Mouse (Mus musculus): ENCODE data around the gene Plekhg2. TPM values are rescaled to one million over a fixed set of nuclear protein-coding genes. Genes with fewer than 3 reads are reported as not detected.

Plekhg2 gene
- 10 to 100 TPM; 22.3 to 30.8 TPM for total RNA-seq (2023)

DNA sequence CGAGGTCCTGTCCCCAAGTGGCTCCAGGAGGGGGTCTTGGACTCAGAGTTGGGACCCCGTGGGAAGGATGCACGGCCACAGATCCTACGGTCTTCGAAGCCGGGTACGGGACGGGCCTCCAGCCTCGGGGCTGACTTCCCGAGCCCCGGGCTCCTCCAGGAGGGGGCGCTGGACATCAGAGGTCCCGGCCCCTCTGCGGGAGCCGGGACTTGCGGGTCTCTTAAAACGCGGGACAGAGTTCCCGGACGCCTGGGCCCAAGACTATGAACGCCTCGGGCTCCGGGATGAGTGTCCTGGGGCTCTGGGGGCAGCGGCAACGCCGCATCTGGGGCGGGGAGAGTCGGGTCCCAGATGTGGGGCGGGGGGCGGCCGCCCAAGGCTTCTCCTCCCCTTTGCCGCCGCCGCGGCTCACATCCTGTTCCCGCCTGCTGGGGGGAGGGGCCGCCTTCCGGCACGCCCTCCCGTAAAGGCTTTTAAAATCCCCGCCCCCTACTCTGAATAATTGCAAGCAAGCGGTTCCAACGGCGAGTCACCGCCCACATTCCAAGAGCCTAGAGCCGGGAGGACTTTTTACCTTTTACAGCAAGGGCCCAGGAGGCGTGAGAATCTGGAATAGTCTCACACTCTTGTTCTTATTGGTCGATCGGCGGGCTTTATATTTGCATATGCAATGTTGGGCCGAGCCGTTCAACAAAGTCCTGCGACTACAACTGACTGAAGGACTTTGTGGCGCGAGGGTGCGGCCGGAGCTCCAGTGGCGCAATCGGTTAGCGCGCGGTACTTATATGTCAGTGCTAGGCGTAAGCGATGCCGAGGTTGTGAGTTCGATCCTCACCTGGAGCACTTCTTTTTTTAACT is at the start of gene Plekhg2:
Gene Plekhg2 (minus strand): TSS at position 349 of the 858 bp plus-strand sequence.

GRCm38 (mm10) chr7:28392429-28393271 is 20.3 kb upstream of the Plekhg2 start, which contains the start of the genes Med29 and Paf1:
Med29 (minus strand) TSS chr7:28392708.
Paf1 (plus strand) TSS chr7:28392951.

DNA sequence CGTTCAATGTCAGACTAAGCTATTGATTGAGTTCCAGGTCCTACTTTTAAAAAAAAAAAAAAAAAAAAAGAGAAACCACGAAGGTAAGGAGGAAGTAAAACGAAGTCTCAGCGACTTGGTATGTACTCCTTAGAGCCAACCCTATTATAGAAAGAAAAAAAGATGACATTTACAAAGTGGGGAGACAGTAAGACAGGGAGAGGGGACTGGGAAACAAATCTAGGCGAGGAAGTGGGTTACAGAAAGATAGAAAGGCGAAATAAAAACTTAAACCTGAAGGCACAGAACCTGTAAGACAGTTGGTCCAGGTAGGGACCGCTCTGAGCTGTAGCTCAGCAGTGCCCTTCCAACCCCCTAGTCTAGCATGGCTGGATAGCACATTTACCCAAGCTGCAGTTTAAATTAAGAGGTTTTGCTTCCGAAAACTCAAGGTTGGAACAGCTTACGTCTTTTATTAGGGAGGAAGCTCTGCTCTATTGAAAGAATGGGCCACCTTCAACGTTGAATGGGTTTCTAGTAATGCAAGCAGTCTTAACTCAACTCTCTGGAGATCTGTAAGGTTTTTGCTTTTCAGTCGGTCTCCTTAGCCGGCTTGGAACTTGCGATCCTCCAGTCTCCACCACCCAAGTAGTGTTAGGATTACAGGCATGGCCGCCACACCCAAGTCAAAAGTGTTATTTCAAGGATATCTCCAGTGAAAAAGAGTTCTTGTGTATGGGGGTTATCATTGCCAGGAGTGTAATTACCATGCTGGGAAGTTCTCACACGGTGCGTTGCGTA is 8.0 kb upstream of the Plekhg2 start, which contains the start of gene Zfp36:
Gene Zfp36 (minus strand): TSS at position 17 of the 780 bp plus-strand sequence.

DNA sequence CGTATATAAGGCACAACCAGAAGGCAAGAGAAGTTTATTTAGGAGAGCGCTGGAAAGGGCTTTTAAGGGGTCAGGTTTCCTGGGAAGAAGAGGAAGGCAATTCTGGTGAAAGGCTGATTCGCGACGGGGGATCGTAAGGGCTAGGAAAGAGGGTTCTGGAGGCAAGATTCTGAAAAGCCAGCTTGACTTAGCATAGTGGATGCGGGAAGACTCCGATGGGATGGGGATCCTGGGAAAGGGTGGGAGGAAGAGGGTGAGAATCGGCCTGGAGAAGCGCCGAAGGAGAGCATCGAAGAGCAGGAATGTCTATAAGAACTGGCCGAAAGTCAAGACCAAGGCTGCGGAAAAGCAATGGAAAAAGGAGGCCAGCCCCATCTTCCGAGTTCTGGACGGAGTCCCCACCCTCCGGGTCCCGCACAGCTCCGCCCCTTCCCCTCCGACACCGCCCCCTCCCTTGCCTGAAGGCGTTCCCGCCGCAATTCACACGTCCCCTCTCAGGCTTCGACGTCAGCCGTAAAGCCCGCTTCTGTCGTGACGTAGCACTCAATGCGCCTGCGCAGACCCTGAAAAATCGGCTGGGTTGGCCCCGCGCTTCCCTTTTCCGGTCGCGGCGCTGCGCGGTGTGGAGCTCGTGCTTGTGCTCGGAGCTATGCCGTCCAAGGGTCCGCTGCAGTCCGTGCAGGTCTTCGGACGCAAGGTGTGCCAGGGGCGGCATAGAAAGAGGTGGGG is 22.1 kb downstream of the Plekhg2 start, which contains the start of gene Rps16:
Gene Rps16 (plus strand): TSS at position 498 of the 729 bp plus-strand sequence.

GRCm38 (mm10) chr7:28338108-28338998 is 34.0 kb downstream of the Plekhg2 start, which contains the start of gene Supt5:
Supt5 (minus strand) TSS chr7:28338746.

DNA sequence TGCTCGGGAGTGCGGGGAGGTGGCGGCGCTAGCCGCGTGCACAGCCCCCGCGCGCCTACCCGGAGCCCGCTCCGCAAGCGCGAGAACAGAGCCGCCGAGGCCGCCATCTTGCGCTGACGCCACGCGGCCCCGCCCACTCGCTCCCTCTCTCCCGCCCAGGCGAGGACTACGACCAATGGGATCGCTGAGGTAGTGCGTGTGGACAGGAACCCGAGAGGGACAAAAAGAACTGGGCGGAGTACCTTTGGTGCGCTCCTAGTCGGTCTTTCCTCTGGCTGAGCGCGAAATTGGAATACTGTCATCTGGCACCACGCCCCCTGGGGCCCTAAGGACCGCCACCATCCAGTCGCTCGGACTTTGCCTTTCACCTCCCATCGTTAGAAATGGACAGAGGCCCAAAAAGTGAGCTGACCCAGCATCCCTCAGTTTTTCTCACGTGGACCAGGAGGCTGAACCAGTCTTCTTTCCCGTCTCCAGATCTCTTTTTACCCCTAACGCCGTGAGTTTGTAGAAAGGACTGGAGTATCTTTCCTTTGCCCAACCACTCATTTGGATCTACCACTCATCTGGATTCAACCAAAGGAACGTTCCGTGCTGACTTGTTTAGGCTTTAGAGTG is 60.4 kb downstream of the Plekhg2 start, which contains the start of gene Timm50:
Gene Timm50 (minus strand): TSS at position 147 of the 618 bp plus-strand sequence.

Other genes with a start within 250 kb of the Plekhg2 start
- gene 9530053A07Rik, start 243.1 kb downstream of the Plekhg2 start, total RNA-seq (2023): not detected
- 10 to 100 TPM; 62.5 to 81.4 TPM for gene Fbl, start 202.9 kb downstream of the Plekhg2 start, total RNA-seq (2023)
- 10 to 100 TPM; 13.9 to 15.7 TPM for gene Dyrk1b, start 193.1 kb downstream of the Plekhg2 start, total RNA-seq (2023)
- gene Eid2, start 104.7 kb downstream of the Plekhg2 start, total RNA-seq (2023): 1 to 10 TPM; 1.4 to 1.8 TPM
- gene Eid2b, start 94.9 kb downstream of the Plekhg2 start, total RNA-seq (2023): 1 to 10 TPM; 4.3 to 5.0 TPM
- gene Selenov, start 81.4 kb downstream of the Plekhg2 start, total RNA-seq (2023): not detected
- gene Dll3, start 70.4 kb downstream of the Plekhg2 start, total RNA-seq (2023): not detected
- gene Timm50, start 60.5 kb downstream of the Plekhg2 start, total RNA-seq (2023): 10 to 100 TPM; 27.4 to 29.6 TPM
- 10 to 100 TPM; 70.9 to 78.0 TPM for gene Supt5, start 33.9 kb downstream of the Plekhg2 start, total RNA-seq (2023)
- gene Rps16, start 21.9 kb downstream of the Plekhg2 start, total RNA-seq (2023): 1,000 to 10,000 TPM; 1,016 to 1,191 TPM
- 1,000 to 10,000 TPM; 1,188 to 1,652 TPM for gene Zfp36, start 7.7 kb upstream of the Plekhg2 start, total RNA-seq (2023)
- 10 to 100 TPM in 1 of 2 experiments, 1 to 10 TPM in 1; 7.2 to 10.1 TPM for gene Med29, start 20.1 kb upstream of the Plekhg2 start, total RNA-seq (2023)
- gene Paf1, start 20.4 kb upstream of the Plekhg2 start, total RNA-seq (2023): 10 to 100 TPM; 62.9 to 73.5 TPM
- 100 to 1,000 TPM; 538 to 594 TPM for gene Gmfg, start 64.8 kb upstream of the Plekhg2 start, total RNA-seq (2023)
- 1 to 10 TPM; 3.2 to 4.2 TPM for gene Lrfn1, start 79.4 kb upstream of the Plekhg2 start, total RNA-seq (2023)
- not detected for gene Ifnl2, start 137.9 kb upstream of the Plekhg2 start, total RNA-seq (2023)
- not detected for gene Ifnl3, start 150.2 kb upstream of the Plekhg2 start, total RNA-seq (2023)
- not detected for gene Sycn, start 168.3 kb upstream of the Plekhg2 start, total RNA-seq (2023)
- gene Nccrp1, start 174.7 kb upstream of the Plekhg2 start, total RNA-seq (2023): under 1 TPM in 1 of 2 experiments, not detected in 1; 0.90 TPM
- gene Samd4b, start 225.5 kb upstream of the Plekhg2 start, total RNA-seq (2023): 10 to 100 TPM; 45.3 to 48.4 TPM
- gene Pak4, start 225.6 kb upstream of the Plekhg2 start, total RNA-seq (2023): 10 to 100 TPM in 1 of 2 experiments, 1 to 10 TPM in 1; 9.5 to 12.7 TPM

Data from neutrophil, adult 59 days (primary cell).